Mouse (Mus musculus): Measurements from ENCODE around the gene Lemd2.

The Lemd2 gene

DNA sequence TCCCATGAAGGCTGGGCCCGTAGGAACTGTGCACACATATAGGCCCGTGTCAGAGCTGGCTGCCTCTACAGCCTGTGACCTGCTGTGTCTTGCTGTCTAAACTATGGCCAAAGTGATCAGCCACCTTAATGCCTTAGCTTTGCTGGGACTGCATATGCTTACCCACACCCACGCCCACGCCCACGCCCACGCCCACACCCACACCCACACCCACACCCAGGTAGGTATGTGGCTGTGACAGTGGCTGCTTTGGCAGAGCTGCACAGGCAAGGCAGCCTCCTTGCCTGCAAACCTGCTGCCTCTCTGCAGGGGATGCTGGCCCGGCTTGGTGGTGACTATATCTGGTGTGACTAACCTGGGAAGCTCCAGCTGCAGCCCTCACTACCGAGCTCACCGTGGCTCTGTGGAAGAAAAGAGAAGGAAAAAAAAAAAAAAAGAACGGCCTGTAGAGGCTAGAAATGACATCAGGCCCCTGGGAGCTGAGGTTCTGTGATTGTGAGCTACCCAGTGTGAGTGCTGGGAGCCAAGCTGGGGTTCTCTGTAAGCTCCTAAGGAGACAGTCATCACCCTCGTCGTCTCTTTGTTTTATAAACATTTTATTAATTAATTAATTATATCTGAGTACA lies 20.5 kb downstream of the Lemd2 start:
- no peak for DNase-seq

DNA sequence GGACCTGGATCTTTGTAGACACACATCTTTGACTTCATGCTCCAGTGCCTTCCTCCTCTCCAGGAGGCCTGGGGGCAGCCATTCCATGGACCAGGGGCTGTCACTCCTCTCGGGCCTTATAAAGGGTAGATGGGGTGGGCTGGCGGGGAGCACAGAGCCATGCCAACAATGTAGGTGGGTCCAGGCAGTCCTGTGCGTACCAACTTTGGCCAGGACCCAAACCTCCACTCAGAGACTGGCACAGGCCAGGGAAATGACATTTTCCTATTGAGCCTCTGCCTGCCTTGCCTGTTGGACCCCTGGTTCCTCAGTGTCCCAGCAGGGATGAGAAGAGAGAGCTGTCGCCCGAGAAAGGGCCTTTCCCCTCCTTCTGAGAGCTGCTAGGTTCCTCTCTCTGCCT lies 21.9 kb downstream of the Lemd2 start:
- no peak for DNase-seq

DNA sequence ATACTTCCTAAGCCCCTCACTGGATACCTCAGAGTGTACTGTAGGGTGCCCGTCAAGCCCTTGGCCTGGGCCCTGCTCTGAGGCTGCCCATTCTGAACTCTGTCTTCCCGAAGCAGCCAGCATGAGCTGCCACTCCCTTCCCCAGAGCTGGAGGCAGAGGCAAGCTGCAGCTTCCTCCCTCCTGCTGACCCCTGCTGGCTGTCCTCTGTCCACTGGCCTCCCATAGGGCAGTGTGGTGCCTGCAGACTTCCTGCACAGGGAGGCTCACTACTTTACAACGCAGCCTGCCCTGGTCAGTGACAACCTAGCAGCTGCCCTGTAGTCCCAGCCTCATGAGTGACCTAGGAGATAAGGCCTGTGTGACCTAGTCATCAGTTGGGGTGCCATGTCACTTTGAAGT lies 22.6 kb downstream of the Lemd2 start:
- peak; percentile 37 for DNase-seq

GRCm38 (mm10) chr17:27179681-27180280 lies 24.5 kb downstream of the Lemd2 start:
- no peak for DNase-seq

DNA sequence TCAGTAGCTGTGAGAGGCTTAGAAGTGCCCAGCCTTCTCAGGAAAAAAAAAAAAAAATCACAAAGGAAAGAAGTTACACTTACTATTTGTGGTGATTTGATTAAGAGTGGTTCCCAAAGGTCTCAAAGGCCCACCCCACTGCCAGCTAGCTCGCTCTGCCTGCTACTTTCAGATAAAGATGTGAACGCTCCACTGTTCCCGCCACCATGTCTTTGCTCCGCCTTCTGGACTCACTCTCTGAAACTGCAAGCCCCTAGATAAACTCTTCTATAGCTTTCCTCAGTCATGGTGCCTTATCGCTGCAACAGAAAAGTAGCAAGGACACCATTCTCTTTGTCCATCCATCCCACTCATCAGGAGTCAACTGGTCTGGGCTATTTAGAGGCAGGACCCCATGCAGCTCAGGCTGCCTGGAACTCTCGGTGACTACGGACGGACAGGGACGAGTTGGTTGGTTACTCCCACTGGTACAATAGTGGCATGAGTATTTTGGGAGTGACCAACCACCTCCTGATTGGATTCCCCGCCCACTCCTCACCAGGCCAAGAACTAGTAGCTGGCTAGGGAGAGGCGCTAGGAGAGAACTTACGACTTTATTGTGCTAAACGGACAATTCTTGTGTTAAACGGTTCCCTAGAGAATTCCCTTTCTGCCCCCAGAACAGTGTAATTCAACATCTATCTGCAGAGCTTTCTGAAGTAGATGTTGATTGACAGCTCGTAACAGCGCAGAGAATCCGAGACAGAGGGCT lies 25.7 kb downstream of the Lemd2 start:
- no peak for DNase-seq

DNA sequence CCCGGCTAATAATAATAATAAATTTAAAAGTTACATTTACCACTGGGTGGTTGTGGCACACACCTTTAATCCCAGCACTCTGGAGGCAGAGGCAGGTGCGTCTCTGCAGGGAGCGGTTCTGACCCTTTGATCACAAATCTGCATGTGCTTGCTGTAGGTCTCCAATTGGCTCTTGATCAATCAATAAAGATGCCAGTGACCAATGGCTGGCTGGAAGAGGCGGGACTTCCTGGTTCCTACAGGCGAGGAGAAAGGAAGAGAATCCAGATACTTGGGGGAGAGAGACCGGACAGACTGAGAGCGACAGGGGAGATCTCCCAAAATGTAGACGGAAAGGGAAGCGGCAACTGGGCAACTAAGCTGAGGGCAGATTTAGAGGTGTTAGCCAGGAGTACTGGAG lies 26.2 kb downstream of the Lemd2 start:
- no peak for DNase-seq

GRCm38 (mm10) chr17:27176754-27177153 lies 27.5 kb downstream of the Lemd2 start:
- no peak for DNase-seq

- DNase-seq = no peak
Measured at GRCm38 (mm10) chr17:27176287-27176686, 28.0 kb downstream of the Lemd2 start.

DNA sequence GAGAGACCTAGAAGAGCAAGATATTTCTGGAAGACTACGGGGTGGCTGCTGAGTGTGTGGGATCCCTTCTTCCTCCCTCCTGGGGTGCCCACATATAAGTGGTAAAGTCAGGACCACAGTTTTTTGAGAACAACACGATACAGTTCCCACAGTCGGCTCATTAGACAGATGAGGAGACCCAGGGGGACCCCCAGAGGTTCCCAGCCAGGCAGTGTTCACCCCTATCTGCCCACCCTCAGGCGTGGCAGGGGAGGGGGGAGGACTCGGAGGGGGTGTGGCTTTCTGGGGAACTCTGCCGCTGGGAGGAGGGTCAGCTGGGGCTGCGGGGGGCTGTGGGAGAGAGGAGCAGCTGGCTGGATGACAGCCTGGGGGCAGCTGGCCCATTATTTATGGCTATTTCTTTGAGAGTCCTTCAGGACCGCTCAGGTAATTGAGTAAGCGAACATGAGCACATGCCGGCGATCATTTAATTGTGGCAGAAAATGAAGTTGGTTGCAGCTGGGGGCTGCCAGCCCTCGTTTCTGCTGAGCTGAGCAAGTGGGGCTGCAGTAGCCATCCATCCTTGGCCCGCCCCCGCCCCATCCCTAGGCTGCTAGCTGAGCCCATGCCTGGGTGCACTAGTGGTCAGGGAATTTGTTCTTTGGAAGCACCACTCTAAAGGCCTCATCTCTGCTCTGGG lies 28.9 kb downstream of the Lemd2 start:
- peak; percentile 64 for DNase-seq

GRCm38 (mm10) chr17:27173715-27174114 lies 30.6 kb downstream of the Lemd2 start:
- DNase-seq = no peak

- DNase-seq = no peak
Measured at GRCm38 (mm10) chr17:27172459-27172858, 31.8 kb downstream of the Lemd2 start.

- DNase-seq = no peak
Measured at GRCm38 (mm10) chr17:27171121-27171520, 33.1 kb downstream of the Lemd2 start.

GRCm38 (mm10) chr17:27169952-27170695 lies 34.1 kb downstream of the Lemd2 start:
- peak; percentile 50 for DNase-seq

DNA sequence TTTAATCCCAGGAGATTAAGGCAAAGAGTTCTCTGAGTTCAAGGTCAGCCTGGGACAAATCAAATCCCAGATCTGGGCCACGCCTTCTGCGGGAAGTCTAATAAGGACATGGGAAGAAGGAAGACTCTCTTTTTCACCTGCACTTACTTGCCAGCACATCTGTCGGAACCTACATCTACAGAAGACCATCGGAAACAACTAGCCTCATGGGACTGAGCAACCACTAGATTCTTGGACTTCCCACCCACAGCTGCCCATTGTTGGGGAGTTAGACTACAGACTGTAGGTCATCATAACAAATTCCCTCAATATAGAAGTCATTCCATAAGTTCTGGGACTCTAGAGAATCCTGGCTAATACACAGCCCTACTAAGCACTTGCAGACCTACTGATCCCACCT lies 35.7 kb downstream of the Lemd2 start:
- no peak for DNase-seq

GRCm38 (mm10) chr17:27167545-27167944 lies 36.7 kb downstream of the Lemd2 start, which contains the start of gene Ip6k3:
TSS of gene Ip6k3 (minus strand) at chr17:27167795.
- DNase-seq = no peak

GRCm38 (mm10) chr17:27166901-27167300 lies 37.4 kb downstream of the Lemd2 start:
- no peak for DNase-seq

DNA sequence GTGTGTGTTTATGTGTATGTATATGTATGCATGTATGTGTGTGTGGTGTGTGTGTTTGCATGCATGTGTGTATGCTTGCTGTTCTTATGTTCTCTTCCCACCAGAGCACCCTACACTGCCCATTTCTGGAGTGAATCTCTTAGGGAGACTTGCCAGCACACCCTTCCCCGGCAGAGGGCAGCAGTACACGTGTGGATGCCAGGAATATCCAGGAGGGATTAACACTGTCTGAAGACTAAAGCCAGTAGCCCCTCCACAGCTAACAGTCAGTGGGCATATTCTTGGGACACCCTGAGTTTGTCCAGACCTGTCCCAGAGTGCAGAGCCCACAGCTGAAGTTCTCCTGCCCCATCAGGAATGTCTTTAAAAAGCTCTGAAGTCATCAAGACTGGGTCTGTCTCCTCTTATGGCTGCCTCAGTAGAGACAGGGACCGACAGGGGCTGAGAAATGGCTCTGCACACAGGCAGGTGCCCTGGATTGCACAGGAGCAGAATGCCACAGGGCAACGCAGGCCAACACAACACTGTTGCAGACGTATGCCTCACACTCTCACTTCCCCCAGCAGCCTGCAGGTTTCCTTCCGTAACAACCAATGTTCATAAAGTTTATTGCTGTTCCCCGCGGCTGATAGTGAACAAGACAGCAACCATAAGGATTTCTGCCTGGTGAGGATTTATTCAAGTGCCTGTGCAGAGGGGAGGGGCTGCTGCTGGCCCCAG lies 39.1 kb downstream of the Lemd2 start:
- DNase-seq = peak; percentile 72

- no peak for DNase-seq
Measured at GRCm38 (mm10) chr17:27160905-27161304, 43.4 kb downstream of the Lemd2 start.

- DNase-seq = no peak
Measured at GRCm38 (mm10) chr17:27159169-27159568, 45.1 kb downstream of the Lemd2 start.

GRCm38 (mm10) chr17:27158439-27158838 lies 45.8 kb downstream of the Lemd2 start:
- no peak for DNase-seq

DNA sequence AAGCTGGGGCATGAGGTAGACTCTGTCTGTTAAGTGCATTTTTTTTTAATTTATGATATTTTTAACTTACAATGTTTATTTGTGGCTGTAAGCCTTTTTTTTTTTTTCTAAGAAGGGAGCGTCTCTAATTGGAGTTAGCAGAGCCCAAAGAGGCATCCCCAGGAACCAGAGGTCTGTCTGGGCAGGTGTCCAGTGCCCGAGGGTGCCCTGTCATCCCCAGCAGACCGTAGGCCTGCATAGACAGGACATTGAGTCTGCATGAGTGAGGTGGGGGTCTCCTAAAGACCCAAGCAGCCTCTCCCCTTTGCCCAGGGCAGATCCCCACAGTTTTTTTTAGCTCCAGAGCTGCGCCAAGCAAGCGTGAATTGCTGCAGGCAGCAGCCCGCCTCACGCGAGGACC lies 48.5 kb downstream of the Lemd2 start:
- no peak for DNase-seq

DNA sequence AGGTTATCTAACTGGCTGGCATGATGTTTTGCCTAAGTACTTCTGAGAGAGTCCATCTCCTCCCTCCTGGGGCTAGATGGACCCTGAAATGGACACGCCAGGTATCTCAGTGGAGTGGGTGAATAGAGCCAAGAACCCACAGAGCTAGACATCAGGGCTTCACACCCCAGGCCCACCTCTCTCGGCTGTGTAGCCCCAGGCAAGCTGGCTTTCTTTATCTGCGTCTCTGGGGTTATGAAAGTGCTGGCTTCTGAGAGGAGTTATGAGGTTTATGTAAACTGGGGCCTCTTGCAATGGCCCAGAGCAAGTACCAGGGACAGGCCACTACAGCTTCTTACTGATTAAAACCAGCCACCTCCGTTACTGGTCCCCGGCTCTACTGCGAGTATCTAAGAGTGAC lies 49.4 kb downstream of the Lemd2 start:
- DNase-seq = no peak
